Mouse (Mus musculus) forebrain, embryonic 10.5 days (tissue): ENCODE measurements around the gene Tex2. TPM values are rescaled to one million over a fixed set of nuclear protein-coding genes. Genes with fewer than 3 reads are reported as not detected.
A peak's percentile ranks its signal among the peaks of the same experiment; 100 is the strongest.

Source experiments
- DNase-seq: peaks from one replicate; pipeline ENCODE4 v3.0.0-alpha.2; 2017; ENCODE audit warnings: low spot score; ENCODE audit errors: extremely low spot score
- H3K27ac ChIP-seq: fragments of 300-500 bp; sonication (generic); 2 replicates; pipeline ENCODE4 v1.5.1; 2016; ENCODE audit warnings: mild to moderate bottlenecking
- H3K27me3 ChIP-seq: fragments of 300-500 bp; sonication (generic); 2 replicates; pipeline ENCODE4 v1.6.1; 2016; ENCODE audit warnings: mild to moderate bottlenecking; ENCODE audit not compliant: poor library complexity, severe bottlenecking
- H3K36me3 ChIP-seq: fragments of 300-500 bp; sonication (generic); replicated peaks from 2 replicates; pipeline ENCODE4 v1.6.1; 2016; ENCODE audit warnings: mild to moderate bottlenecking, moderate library complexity
- H3K4me1 ChIP-seq: fragments of 300-500 bp; sonication (generic); 2 replicates; pipeline ENCODE4 v1.6.1; 2016
- H3K4me3 ChIP-seq: fragments of 300-500 bp; sonication (generic); 2 replicates; pipeline ENCODE4 v1.5.1; 2016; ENCODE audit warnings: mild to moderate bottlenecking, moderate library complexity
- H3K9me3 ChIP-seq: fragments of 300-500 bp; sonication (generic); 2 replicates; pipeline ENCODE4 v1.6.1; 2016; ENCODE audit warnings: mild to moderate bottlenecking, moderate library complexity
- WGBS: fragments of 180-500 bp; shearing (Covaris S2); methylation state at CpG from one replicate; pipeline ENCODE4 v1.1.7; 2016; 5-methylcytosine and 5-hydroxymethylcytosine counted together
- polyA plus RNA-seq: library from polyadenylated mRNA; unstranded; fragments of >200 nt; fragmentation: Nextera tagmentation; extraction: Ambion mirVana; gene quantifications from 2 replicates; pipeline ENCODE4 v1.2.1, GENCODE M21; 2016

The Tex2 gene
- polyA plus RNA-seq, 1 experiment from 2014 or later: 6.2 TPM

- Histone ChIP-seq H3K36me3 (peaks cover 39% of the 10 kb centered on the region), H3K27ac (no peak overlapping the region), H3K9me3 (no peaks in the 10 kb centered on the region), H3K4me1 (peaks cover 11% of the 10 kb centered on the region; the same call in 1 of the 2 replicates), H3K4me3 (no peak overlapping the region), H3K27me3 (no peaks in the 10 kb centered on the region)
- 95% methylated on average over 9 of the region's 9 CpGs for WGBS
- no peak for DNase-seq
These were observed 68.3 kb downstream of the Tex2 start for GRCm38 (mm10) chr11:106544916-106545315.

DNA sequence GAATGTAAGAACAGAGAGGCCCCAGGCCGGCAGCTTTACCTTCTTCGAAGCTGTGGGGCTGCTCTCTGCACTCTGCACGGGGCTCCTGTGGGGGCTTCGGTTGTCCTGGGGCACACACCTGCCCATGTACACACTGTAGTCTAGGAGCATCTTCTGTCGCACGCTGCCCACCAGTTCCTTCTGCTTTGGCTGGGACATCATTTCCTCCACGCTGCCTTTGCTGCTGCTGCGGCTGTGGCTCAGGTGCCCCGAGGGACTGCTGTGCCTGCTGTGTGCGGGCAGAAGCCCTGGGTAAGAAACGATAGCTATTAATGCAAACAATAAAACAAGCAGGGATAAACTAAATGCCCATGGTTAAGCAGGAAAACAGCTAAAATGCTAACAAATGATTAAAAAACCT, 69.1 kb downstream of the Tex2 start:
- WGBS: 94% methylated on average over 11 of the region's 11 CpGs
- H3K36me3 ChIP-seq: peaks cover 39% of the 10 kb centered on the region
- no peak for DNase-seq
- H3K27me3 ChIP-seq: no peaks in the 10 kb centered on the region
- H3K4me3 ChIP-seq: no peak overlapping the region
- no peak overlapping the region for H3K27ac ChIP-seq
- H3K9me3 ChIP-seq: no peaks in the 10 kb centered on the region
- H3K4me1 ChIP-seq: peaks cover 11% of the 10 kb centered on the region; the same call in 1 of the 2 replicates

GRCm38 (mm10) chr11:106543006-106543405, 70.2 kb downstream of the Tex2 start:
- no peak for DNase-seq
- no peak overlapping the region for H3K4me3 ChIP-seq
- H3K9me3 ChIP-seq: no peaks in the 10 kb centered on the region
- no peak overlapping the region for H3K27ac ChIP-seq
- peaks cover 34% of the 10 kb centered on the region for H3K36me3 ChIP-seq
- 85% methylated on average over 13 of the region's 13 CpGs for WGBS
- H3K27me3 ChIP-seq: no peaks in the 10 kb centered on the region
- H3K4me1 ChIP-seq: peaks cover 11% of the 10 kb centered on the region; the same call in 1 of the 2 replicates

GRCm38 (mm10) chr11:106542385-106542784, 70.8 kb downstream of the Tex2 start:
- Histone ChIP-seq H3K27me3 (no peaks in the 10 kb centered on the region), H3K9me3 (no peaks in the 10 kb centered on the region), H3K27ac (no peak overlapping the region), H3K4me3 (no peak overlapping the region), H3K4me1 (peaks cover 11% of the 10 kb centered on the region; the same call in 1 of the 2 replicates), H3K36me3 (peaks cover 35% of the 10 kb centered on the region)
- no peak for DNase-seq

DNA sequence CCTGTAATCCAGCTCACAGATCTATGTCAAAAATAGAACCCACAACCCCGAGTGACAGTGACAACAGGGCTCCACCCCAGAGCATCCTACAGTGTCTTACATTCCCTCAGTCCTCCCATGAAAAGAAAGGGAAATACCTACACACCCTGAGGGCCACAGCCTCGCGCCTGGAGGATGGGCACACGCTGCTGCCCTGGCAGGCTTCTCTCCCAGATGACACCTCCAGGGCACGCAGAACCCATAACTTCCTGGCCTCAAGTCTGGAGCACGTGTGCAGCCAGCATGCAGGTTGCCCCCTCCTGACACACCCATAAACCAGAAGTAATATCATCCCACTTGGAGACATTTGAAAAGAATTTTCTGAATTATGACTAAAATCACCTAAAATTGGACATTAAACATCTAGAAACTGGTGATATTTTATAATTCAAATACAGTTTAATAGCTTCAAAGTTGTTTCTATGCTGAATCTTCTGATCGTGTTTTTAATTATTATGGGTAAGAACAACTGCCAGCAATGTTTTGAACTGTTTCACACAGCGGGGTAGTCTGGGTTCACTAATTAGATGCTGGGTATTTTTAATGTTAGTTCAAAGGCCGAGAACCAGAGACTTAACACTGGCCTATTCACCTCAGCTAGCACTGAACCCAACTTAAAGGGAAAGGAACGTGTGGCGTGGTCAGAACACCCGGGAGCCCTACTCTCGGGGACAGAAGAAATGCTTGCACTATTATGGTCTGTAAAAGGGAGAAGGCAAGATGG, 72.5 kb downstream of the Tex2 start:
- no peak for DNase-seq
- WGBS: 74% methylated on average over 13 of the region's 13 CpGs
- peaks cover 26% of the 10 kb centered on the region for H3K36me3 ChIP-seq
- H3K4me3 ChIP-seq: no peak overlapping the region
- H3K9me3 ChIP-seq: no peaks in the 10 kb centered on the region
- H3K4me1 ChIP-seq: peaks cover 19% of the 10 kb centered on the region; the same call in 1 of the 2 replicates
- H3K27ac ChIP-seq: no peak overlapping the region
- no peaks in the 10 kb centered on the region for H3K27me3 ChIP-seq

GRCm38 (mm10) chr11:106536253-106536912, 76.8 kb downstream of the Tex2 start:
- H3K36me3 ChIP-seq: peaks cover 21% of the 10 kb centered on the region
- H3K27ac ChIP-seq: no peak overlapping the region
- H3K4me3 ChIP-seq: no peak overlapping the region
- 85% methylated on average over 11 of the region's 11 CpGs for WGBS
- DNase-seq: no peak
- no peaks in the 10 kb centered on the region for H3K9me3 ChIP-seq
- H3K27me3 ChIP-seq: no peaks in the 10 kb centered on the region
- peaks cover 46% of the 10 kb centered on the region for H3K4me1 ChIP-seq

DNA sequence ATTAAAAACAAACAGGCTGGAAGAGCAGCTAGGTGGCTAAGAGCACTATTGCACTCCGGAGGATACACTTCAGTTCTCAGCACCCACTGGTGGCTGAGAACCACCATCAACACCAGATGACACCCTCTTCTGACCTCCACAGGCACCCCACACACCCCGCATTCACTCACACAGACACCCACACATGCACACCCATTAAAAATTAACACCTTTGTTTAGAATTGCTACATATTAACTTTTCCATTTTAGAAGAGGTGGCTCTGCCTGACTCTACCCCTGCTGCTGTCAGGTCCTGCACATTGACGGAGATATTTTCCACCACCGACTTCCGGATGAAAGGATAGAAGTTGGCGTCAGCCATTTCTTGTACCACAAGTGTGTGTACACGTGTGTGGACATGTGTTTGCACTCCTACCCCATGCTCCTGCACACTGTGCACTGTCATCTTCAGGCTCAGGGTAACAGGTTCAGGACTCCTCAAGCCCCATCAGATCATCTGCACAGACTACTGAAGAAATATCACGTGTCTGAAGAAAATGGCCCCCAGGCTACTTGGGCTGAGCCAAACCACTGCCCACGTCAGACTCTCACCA, 77.5 kb downstream of the Tex2 start:
- Histone ChIP-seq H3K9me3 (no peaks in the 10 kb centered on the region), H3K27ac (no peak overlapping the region), H3K4me1 (peaks cover 39% of the 10 kb centered on the region), H3K27me3 (no peaks in the 10 kb centered on the region), H3K4me3 (no peak overlapping the region), H3K36me3 (peaks cover 21% of the 10 kb centered on the region)
- no peak for DNase-seq
- 90% methylated on average over 9 of the region's 9 CpGs for WGBS

DNA sequence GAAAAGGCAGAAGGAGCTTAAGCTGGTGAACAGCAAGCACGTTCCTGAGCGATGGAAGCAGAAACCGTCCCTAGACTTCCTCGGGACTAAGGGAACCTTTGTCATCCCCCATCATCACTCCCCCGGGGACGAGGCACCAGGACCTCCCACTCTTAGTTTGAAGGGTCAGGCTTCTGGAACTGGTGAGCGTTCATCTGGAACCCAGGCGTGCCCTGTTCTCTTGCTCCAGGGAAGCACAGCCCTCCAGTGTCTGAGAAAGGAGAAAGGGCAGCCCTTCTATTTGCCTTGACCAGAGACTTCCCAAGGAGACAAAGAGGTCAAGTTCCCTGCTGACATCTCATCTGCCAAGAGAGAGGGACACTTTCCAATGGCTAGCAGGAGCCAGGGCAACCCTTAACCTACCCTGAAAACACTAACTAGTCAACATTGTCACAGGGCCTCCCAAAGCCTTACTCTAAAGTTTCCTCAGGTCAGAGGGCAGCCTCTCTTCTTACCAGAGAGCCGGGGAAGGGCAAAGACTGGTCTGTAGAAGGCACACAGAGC, 80.9 kb downstream of the Tex2 start:
- DNase-seq: no peak
- Histone ChIP-seq H3K27me3 (peaks cover 13% of the 10 kb centered on the region), H3K36me3 (peaks cover 18% of the 10 kb centered on the region), H3K4me1 (peaks cover 52% of the 10 kb centered on the region), H3K27ac (0 out of 2 replicates have a peak overlapping the region, but pooled peaks have one; percentile 13), H3K9me3 (no peaks in the 10 kb centered on the region), H3K4me3 (no peak overlapping the region)
- 75% methylated on average over 9 of the region's 9 CpGs for WGBS

GRCm38 (mm10) chr11:106529786-106530185, 83.4 kb downstream of the Tex2 start:
- H3K4me1 ChIP-seq: peaks cover 55% of the 10 kb centered on the region
- no peaks in the 10 kb centered on the region for H3K9me3 ChIP-seq

GRCm38 (mm10) chr11:106529113-106529512, 84.1 kb downstream of the Tex2 start:
- H3K4me3 ChIP-seq: no peak overlapping the region
- peaks cover 50% of the 10 kb centered on the region for H3K4me1 ChIP-seq
- H3K36me3 ChIP-seq: peaks cover 20% of the 10 kb centered on the region
- DNase-seq: no peak
- peaks cover 28% of the 10 kb centered on the region for H3K27me3 ChIP-seq
- no peaks in the 10 kb centered on the region for H3K9me3 ChIP-seq
- 85% methylated on average over 4 of the region's 4 CpGs for WGBS
- no peak overlapping the region for H3K27ac ChIP-seq

More at GRCm38 (mm10) chr11:106529786-106530185, 83.4 kb downstream of the Tex2 start:
- Histone ChIP-seq H3K27me3 (peaks cover 21% of the 10 kb centered on the region), H3K4me3 (no peak overlapping the region), H3K27ac (no peak overlapping the region), H3K36me3 (peaks cover 20% of the 10 kb centered on the region)
- no peak for DNase-seq
- WGBS: 84% methylated on average over 5 of the region's 5 CpGs

GRCm38 (mm10) chr11:106527926-106528325, 85.3 kb downstream of the Tex2 start:
- H3K4me1 ChIP-seq: peaks cover 41% of the 10 kb centered on the region
- H3K36me3 ChIP-seq: peaks cover 16% of the 10 kb centered on the region
- H3K27ac ChIP-seq: no peak overlapping the region
- H3K4me3 ChIP-seq: no peak overlapping the region
- peaks cover 39% of the 10 kb centered on the region for H3K27me3 ChIP-seq
- H3K9me3 ChIP-seq: no peaks in the 10 kb centered on the region
- 46% methylated on average over 1 of the region's 1 CpGs for WGBS
- no peak for DNase-seq

- H3K27me3 ChIP-seq: peaks cover 42% of the 10 kb centered on the region
- WGBS: 35% methylated on average over 10 of the region's 10 CpGs
- peaks cover 41% of the 10 kb centered on the region for H3K4me1 ChIP-seq
- no peak for DNase-seq
- no peak overlapping the region for H3K27ac ChIP-seq
- no peaks in the 10 kb centered on the region for H3K9me3 ChIP-seq
- H3K4me3 ChIP-seq: no peak overlapping the region
- H3K36me3 ChIP-seq: peaks cover 10% of the 10 kb centered on the region
These were observed 85.9 kb downstream of the Tex2 start for GRCm38 (mm10) chr11:106527147-106527821.
